Mouse (Mus musculus): ENCODE data around the gene Tmem233. TPM values are rescaled to one million over a fixed set of nuclear protein-coding genes. Genes with fewer than 3 reads are reported as not detected.

The Tmem233 gene
- total RNA-seq, 2 experiments from 2014 or later, result not detected

GRCm38 (mm10) chr5:115991717-115992116, 91.3 kb downstream of the Tmem233 start:
- no peak for TF ChIP-seq CTCF (IDR thresholded peaks at IDR 0.05)
- intact Hi-C loops (cut with DNase I), result no loop called here
- H3K27ac ChIP-seq, result no peak overlapping the region
- H3K4me3 ChIP-seq, result no peak overlapping the region
- no peak for DNase-seq (ENCODE audit: extremely low spot score in 1 of 2, low spot score in 2 of 2)

Other genes with a start within 250 kb of the Tmem233 start
- gene Cit, start 238.0 kb downstream of the Tmem233 start, total RNA-seq (2021), result 100 to 1,000 TPM; 204 to 209 TPM
- 10 to 100 TPM; 24.1 to 29.5 TPM for gene Prkab1, start 58.7 kb downstream of the Tmem233 start, total RNA-seq (2021)
- under 1 TPM; 0.23 to 0.27 TPM for gene Ccdc60, start 205.7 kb upstream of the Tmem233 start, total RNA-seq (2021)